In the genomic region with DNA sequence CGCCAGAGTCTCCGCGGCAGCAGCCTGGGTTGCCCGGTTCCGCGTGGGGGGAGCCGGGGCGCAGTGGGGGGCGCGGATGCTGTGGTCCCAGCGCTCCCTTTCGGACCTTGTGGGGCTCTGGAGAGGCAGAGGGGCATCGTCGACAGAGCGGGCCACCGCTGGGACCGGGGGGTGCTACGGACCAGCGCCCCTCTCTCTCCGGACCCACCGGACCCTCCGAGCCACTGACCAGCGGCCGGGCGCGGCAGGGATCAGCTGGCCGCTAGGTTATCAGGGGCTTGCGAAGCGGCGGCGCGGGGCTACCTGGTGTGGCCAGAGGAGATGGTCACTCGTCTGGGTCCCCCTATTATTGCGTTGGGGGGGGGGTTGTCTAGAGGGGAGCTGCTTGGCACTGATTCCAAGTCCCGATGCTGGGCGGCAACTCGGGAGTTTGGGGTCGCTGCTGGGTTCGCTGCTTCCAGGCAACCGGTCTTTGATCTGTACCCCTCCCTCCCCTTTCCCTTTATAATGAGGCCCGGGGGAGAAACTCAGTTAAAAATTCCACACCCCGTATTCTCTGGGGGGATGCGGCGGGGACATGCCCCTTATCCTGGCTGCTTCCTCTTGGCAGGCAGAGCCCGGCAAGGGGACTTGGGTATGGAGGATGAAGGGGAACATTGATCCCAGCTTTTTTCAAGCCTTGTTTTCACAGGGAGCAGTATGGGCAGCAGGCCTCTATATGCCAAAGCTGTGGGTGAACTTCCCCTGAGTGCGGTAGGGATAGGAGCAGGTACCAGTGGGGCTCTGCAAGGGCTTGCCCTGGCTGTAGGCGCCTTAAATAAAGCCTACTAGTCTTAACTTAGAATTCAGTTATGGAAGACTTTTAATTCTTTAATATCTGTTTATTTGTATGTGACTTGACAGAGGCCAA, we compare ENCODE assay signal across 8 mouse cellular contexts. TPM values are rescaled to one million over a fixed set of nuclear protein-coding genes. Genes with fewer than 3 reads are reported as not detected.
DNase-seq lines count a peak whose midpoint lies in the region; ATAC-seq lines count a peak whose summit lies in the region.

No protein-coding gene starts in this region.

- H3K9ac ChIP-seq in midbrain, embryonic 15.5 days: peak overlapping the region; percentile 99

- peak; percentile 5; the same call in 1 of the 2 replicates for ATAC-seq in midbrain, embryonic 15.5 days (replicated peaks)
- ATAC-seq in erythroblast, adult 5-6 weeks (replicated peaks; ENCODE audit: low FRiP score, poor library complexity, severe bottlenecking): no peak

- no peaks in the 10 kb centered on the region for H3K27me3 ChIP-seq in midbrain, embryonic 15.5 days (replicated peaks)

- 1% methylated on average over 46 of the region's 47 CpGs for WGBS in midbrain, embryonic 15.5 days

- peak overlapping the region; percentile 81 for H3K4me3 ChIP-seq in midbrain, embryonic 15.5 days

- H3K9me3 ChIP-seq in midbrain, embryonic 15.5 days: no peaks in the 10 kb centered on the region

- no peaks in the 10 kb centered on the region for H3K36me3 ChIP-seq in midbrain, embryonic 15.5 days (replicated peaks)

- H3K4me1 ChIP-seq in midbrain, embryonic 15.5 days: peaks cover 53% of the 10 kb centered on the region

- peak; percentile 10 to 20 for DNase-seq in frontal cortex, postnatal 10 days (ENCODE audit: low spot score in 2 of 2)
- no peak for DNase-seq in frontal cortex, postnatal 36 days (ENCODE audit: low spot score in 2 of 2)
- peak; percentile 2 for DNase-seq in thymus, postnatal 10 days (ENCODE audit: low spot score in 2 of 2)
- no peak for DNase-seq in thymus, postnatal 0 days (ENCODE audit: low spot score)
- DNase-seq in layer of hippocampus, postnatal 10 days (ENCODE audit: low spot score in 2 of 2): peak; percentile 32 to 46
- DNase-seq in gastrocnemius, postnatal 25 days: no peak

- H3K27ac ChIP-seq in midbrain, embryonic 15.5 days: peak overlapping the region; percentile 98

- H3K4me2 ChIP-seq in midbrain, embryonic 15.5 days: peak overlapping the region; percentile 65

RNA-seq across cellular contexts. Expression of a gene that starts 1.0 kb away (rescaled TPM):
- polyA plus RNA-seq in thymus, postnatal 0 days (2015; fragmentation: Nextera tagmentation; extraction: Ambion mirVana): 4.3 and 5.5 TPM in 2 replicates
- 100 to 1,000 TPM; 300 to 305 TPM for total RNA-seq in layer of hippocampus, postnatal 10 days (2021)
- polyA plus RNA-seq in midbrain, embryonic 15.5 days (2015; fragmentation: Nextera tagmentation; extraction: Ambion mirVana): 199 and 201 TPM in 2 replicates
- total RNA-seq in gastrocnemius, postnatal 25 days (2021): under 1 TPM; 0.24 to 0.28 TPM
- not detected in 2 replicates for total RNA-seq in erythroblast, adult 5-6 weeks (2015; ENCODE audit: low replicate concordance)
- not detected in 2 replicates for total RNA-seq in erythroblast, adult 5-6 weeks (2017; ENCODE audit: low replicate concordance)

Comparison
In these comparisons a context has a peak if more than half of its experiments do, and no peak if none do; other contexts are left out.
1. DNase-seq: peak in frontal cortex, postnatal 10 days (2 of 2), thymus, postnatal 10 days (2 of 2) and layer of hippocampus, postnatal 10 days (2 of 2); none in frontal cortex, postnatal 36 days (0 of 2), thymus, postnatal 0 days (single experiment) and gastrocnemius, postnatal 25 days (single experiment).
2. RNA of a gene that starts 1.0 kb away (total RNA-seq): 300 to 305 TPM in layer of hippocampus, postnatal 10 days; 0.24 to 0.28 TPM in gastrocnemius, postnatal 25 days and not detected in erythroblast, adult 5-6 weeks; every median in the first group is over 100 times any median in the second.